Mouse (Mus musculus): Measurements from ENCODE around the gene Plcb3. TPM values are rescaled to one million over a fixed set of nuclear protein-coding genes. Genes with fewer than 3 reads are reported as not detected.

Plcb3 gene
- polyA plus RNA-seq, 1 experiment from 2014 or later: 1.5 TPM

Other genes starting within 250 kb of the Plcb3 start
- 0.55 TPM for gene Rps6ka4, start 135.8 kb downstream of the Plcb3 start, polyA plus RNA-seq (2014; fragmentation: Illumina TruSeq; extraction: RNeasy Lipid Tissue Mini Kit (QIAGEN cat#74804); ENCODE audit: low read depth, low replicate concordance)
- gene Ccdc88b, start 118.3 kb downstream of the Plcb3 start, polyA plus RNA-seq (2014; fragmentation: Illumina TruSeq; extraction: RNeasy Lipid Tissue Mini Kit (QIAGEN cat#74804); ENCODE audit: low read depth, low replicate concordance): 0.10 TPM
- 18.9 TPM for gene Trmt112, start 66.8 kb downstream of the Plcb3 start, polyA plus RNA-seq (2014; fragmentation: Illumina TruSeq; extraction: RNeasy Lipid Tissue Mini Kit (QIAGEN cat#74804); ENCODE audit: low read depth, low replicate concordance)
- 16.4 TPM for gene Prdx5, start 66.4 kb downstream of the Plcb3 start, polyA plus RNA-seq (2014; fragmentation: Illumina TruSeq; extraction: RNeasy Lipid Tissue Mini Kit (QIAGEN cat#74804); ENCODE audit: low read depth, low replicate concordance)
- 0.91 TPM for gene Esrra, start 54.7 kb downstream of the Plcb3 start, polyA plus RNA-seq (2014; fragmentation: Illumina TruSeq; extraction: RNeasy Lipid Tissue Mini Kit (QIAGEN cat#74804); ENCODE audit: low read depth, low replicate concordance)
- 264 TPM for gene Catsperz, start 51.1 kb downstream of the Plcb3 start, polyA plus RNA-seq (2014; fragmentation: Illumina TruSeq; extraction: RNeasy Lipid Tissue Mini Kit (QIAGEN cat#74804); ENCODE audit: low read depth, low replicate concordance)
- 0.41 TPM for gene Kcnk4, start 42.0 kb downstream of the Plcb3 start, polyA plus RNA-seq (2014; fragmentation: Illumina TruSeq; extraction: RNeasy Lipid Tissue Mini Kit (QIAGEN cat#74804); ENCODE audit: low read depth, low replicate concordance)
- gene Bad, start 34.6 kb downstream of the Plcb3 start, polyA plus RNA-seq (2014; fragmentation: Illumina TruSeq; extraction: RNeasy Lipid Tissue Mini Kit (QIAGEN cat#74804); ENCODE audit: low read depth, low replicate concordance): 2.3 TPM
- gene Gpr137, start 34.0 kb downstream of the Plcb3 start, polyA plus RNA-seq (2014; fragmentation: Illumina TruSeq; extraction: RNeasy Lipid Tissue Mini Kit (QIAGEN cat#74804); ENCODE audit: low read depth, low replicate concordance): 1.9 TPM
- 11.3 TPM for gene Ppp1r14b, start 1.5 kb downstream of the Plcb3 start, polyA plus RNA-seq (2014; fragmentation: Illumina TruSeq; extraction: RNeasy Lipid Tissue Mini Kit (QIAGEN cat#74804); ENCODE audit: low read depth, low replicate concordance)
- gene Fkbp2, start 4.0 kb upstream of the Plcb3 start, polyA plus RNA-seq (2014; fragmentation: Illumina TruSeq; extraction: RNeasy Lipid Tissue Mini Kit (QIAGEN cat#74804); ENCODE audit: low read depth, low replicate concordance): 3.5 TPM
- 1.4 TPM for gene Vegfb, start 11.2 kb upstream of the Plcb3 start, polyA plus RNA-seq (2014; fragmentation: Illumina TruSeq; extraction: RNeasy Lipid Tissue Mini Kit (QIAGEN cat#74804); ENCODE audit: low read depth, low replicate concordance)
- gene Dnajc4, start 16.1 kb upstream of the Plcb3 start, polyA plus RNA-seq (2014; fragmentation: Illumina TruSeq; extraction: RNeasy Lipid Tissue Mini Kit (QIAGEN cat#74804); ENCODE audit: low read depth, low replicate concordance): 2.3 TPM
- gene Nudt22, start 19.6 kb upstream of the Plcb3 start, polyA plus RNA-seq (2014; fragmentation: Illumina TruSeq; extraction: RNeasy Lipid Tissue Mini Kit (QIAGEN cat#74804); ENCODE audit: low read depth, low replicate concordance): not detected
- 0.63 TPM for gene Trpt1, start 19.7 kb upstream of the Plcb3 start, polyA plus RNA-seq (2014; fragmentation: Illumina TruSeq; extraction: RNeasy Lipid Tissue Mini Kit (QIAGEN cat#74804); ENCODE audit: low read depth, low replicate concordance)
- not detected for gene Fermt3, start 43.0 kb upstream of the Plcb3 start, polyA plus RNA-seq (2014; fragmentation: Illumina TruSeq; extraction: RNeasy Lipid Tissue Mini Kit (QIAGEN cat#74804); ENCODE audit: low read depth, low replicate concordance)
- 79.5 TPM for gene Stip1, start 63.5 kb upstream of the Plcb3 start, polyA plus RNA-seq (2014; fragmentation: Illumina TruSeq; extraction: RNeasy Lipid Tissue Mini Kit (QIAGEN cat#74804); ENCODE audit: low read depth, low replicate concordance)
- gene Macrod1, start 80.3 kb upstream of the Plcb3 start, polyA plus RNA-seq (2014; fragmentation: Illumina TruSeq; extraction: RNeasy Lipid Tissue Mini Kit (QIAGEN cat#74804); ENCODE audit: low read depth, low replicate concordance): 5.6 TPM
- 1.2 TPM for gene Flrt1, start 129.3 kb upstream of the Plcb3 start, polyA plus RNA-seq (2014; fragmentation: Illumina TruSeq; extraction: RNeasy Lipid Tissue Mini Kit (QIAGEN cat#74804); ENCODE audit: low read depth, low replicate concordance)
- gene Otub1, start 229.8 kb upstream of the Plcb3 start, polyA plus RNA-seq (2014; fragmentation: Illumina TruSeq; extraction: RNeasy Lipid Tissue Mini Kit (QIAGEN cat#74804); ENCODE audit: low read depth, low replicate concordance): 22.5 TPM
- gene Cox8a, start 241.1 kb upstream of the Plcb3 start, polyA plus RNA-seq (2014; fragmentation: Illumina TruSeq; extraction: RNeasy Lipid Tissue Mini Kit (QIAGEN cat#74804); ENCODE audit: low read depth, low replicate concordance): 12.7 TPM

All from testis, adult 10 weeks (tissue).